Mouse (Mus musculus): Measurements from ENCODE around the gene Olfr1181. TPM values are rescaled to one million over a fixed set of nuclear protein-coding genes. Genes with fewer than 3 reads are reported as not detected.
"Not testable (repeated sequence)": the region's sequence is repeated elsewhere in the genome, so short reads cannot be mapped to it uniquely, and the experiment has no call there.

Olfr1181 gene
- total RNA-seq (2014; fragmentation: Nextera tagmentation) (not detected in 2 replicates), total RNA-seq (2017) (not detected in 2 replicates)

- no peak for ATAC-seq (replicated peaks; ENCODE audit: low FRiP score, low TSS enrichment, poor library complexity, severe bottlenecking)
These were observed at the start of gene Olfr1181 for GRCm38 (mm10) chr2:88426071-88426470. Gene Olfr1181, minus strand, starts transcription at chr2:88426171.

- ATAC-seq (replicated peaks; ENCODE audit: low FRiP score, low TSS enrichment, poor library complexity, severe bottlenecking), result not testable (repeated sequence)
These were observed 28.6 kb upstream of the Olfr1181 start, which contains the start of gene Olfr1183 for GRCm38 (mm10) chr2:88454567-88454966. Gene Olfr1183, plus strand, starts transcription at chr2:88454867.

- no peak for ATAC-seq (replicated peaks; ENCODE audit: low FRiP score, low TSS enrichment, poor library complexity, severe bottlenecking)
These were observed 23.1 kb upstream of the Olfr1181 start, which contains the start of gene Gm13757 for GRCm38 (mm10) chr2:88449031-88449430. Gene Gm13757, minus strand, starts transcription at chr2:88449131.

GRCm38 (mm10) chr2:88419051-88419450 is 6.9 kb downstream of the Olfr1181 start, which contains the start of gene Olfr1180:
Gene Olfr1180, minus strand, starts transcription at chr2:88419151.
- ATAC-seq (replicated peaks; ENCODE audit: low FRiP score, low TSS enrichment, poor library complexity, severe bottlenecking), result no peak

GRCm38 (mm10) chr2:88406353-88406752 is 19.6 kb downstream of the Olfr1181 start, which contains the start of gene Olfr1179:
Gene Olfr1179, minus strand, starts transcription at chr2:88406453.
- no peak for ATAC-seq (replicated peaks; ENCODE audit: low FRiP score, low TSS enrichment, poor library complexity, severe bottlenecking)

GRCm38 (mm10) chr2:88386762-88387161 is 39.2 kb downstream of the Olfr1181 start, which contains the start of gene Olfr1178:
Gene Olfr1178, plus strand, starts transcription at chr2:88387062.
- no peak for ATAC-seq (replicated peaks; ENCODE audit: low FRiP score, low TSS enrichment, poor library complexity, severe bottlenecking)

Other genes with a start within 250 kb of the Olfr1181 start
- gene Olfr1168, start 244.3 kb downstream of the Olfr1181 start, total RNA-seq (2014; fragmentation: Nextera tagmentation), result not detected in 2 replicates
- gene Olfr1168, start 244.3 kb downstream of the Olfr1181 start, total RNA-seq (2017), result not detected in 2 replicates
- gene Olfr1170, start 197.8 kb downstream of the Olfr1181 start, total RNA-seq (2014; fragmentation: Nextera tagmentation), result not detected in 2 replicates
- gene Olfr1170, start 197.8 kb downstream of the Olfr1181 start, total RNA-seq (2017), result not detected in 2 replicates
- not detected in 2 replicates for gene Olfr1173, start 146.3 kb downstream of the Olfr1181 start, total RNA-seq (2014; fragmentation: Nextera tagmentation)
- 0.28 TPM in 1 of 2 replicates, not detected in the other for gene Olfr1173, start 146.3 kb downstream of the Olfr1181 start, total RNA-seq (2017)
- not detected in 2 replicates for gene Olfr1174-ps, start 111.0 kb downstream of the Olfr1181 start, total RNA-seq (2014; fragmentation: Nextera tagmentation)
- gene Olfr1174-ps, start 111.0 kb downstream of the Olfr1181 start, total RNA-seq (2017), result not detected in 2 replicates
- gene Olfr1175-ps, start 99.0 kb downstream of the Olfr1181 start, total RNA-seq (2014; fragmentation: Nextera tagmentation), result not detected in 2 replicates
- not detected in 2 replicates for gene Olfr1175-ps, start 99.0 kb downstream of the Olfr1181 start, total RNA-seq (2017)
- not detected in 2 replicates for gene Olfr1176, start 89.5 kb downstream of the Olfr1181 start, total RNA-seq (2014; fragmentation: Nextera tagmentation)
- not detected in 2 replicates for gene Olfr1176, start 89.5 kb downstream of the Olfr1181 start, total RNA-seq (2017)
- not detected in 2 replicates for gene Olfr1177-ps, start 79.7 kb downstream of the Olfr1181 start, total RNA-seq (2014; fragmentation: Nextera tagmentation)
- not detected in 2 replicates for gene Olfr1177-ps, start 79.7 kb downstream of the Olfr1181 start, total RNA-seq (2017)
- not detected in 2 replicates for gene Olfr1178, start 39.1 kb downstream of the Olfr1181 start, total RNA-seq (2014; fragmentation: Nextera tagmentation)
- gene Olfr1178, start 39.1 kb downstream of the Olfr1181 start, total RNA-seq (2017), result not detected in 2 replicates
- gene Olfr1179, start 19.7 kb downstream of the Olfr1181 start, total RNA-seq (2014; fragmentation: Nextera tagmentation), result not detected in 2 replicates
- gene Olfr1179, start 19.7 kb downstream of the Olfr1181 start, total RNA-seq (2017), result not detected in 2 replicates
- gene Olfr1180, start 7.0 kb downstream of the Olfr1181 start, total RNA-seq (2014; fragmentation: Nextera tagmentation), result not detected in 2 replicates
- gene Olfr1180, start 7.0 kb downstream of the Olfr1181 start, total RNA-seq (2017), result not detected in 2 replicates
- not detected in 2 replicates for gene Gm13757, start 23.0 kb upstream of the Olfr1181 start, total RNA-seq (2014; fragmentation: Nextera tagmentation)
- not detected in 2 replicates for gene Gm13757, start 23.0 kb upstream of the Olfr1181 start, total RNA-seq (2017)
- gene Olfr1183, start 28.7 kb upstream of the Olfr1181 start, total RNA-seq (2014; fragmentation: Nextera tagmentation), result not detected in 2 replicates
- gene Olfr1183, start 28.7 kb upstream of the Olfr1181 start, total RNA-seq (2017), result not detected in 2 replicates
- not detected in 2 replicates for gene Olfr1184, start 57.4 kb upstream of the Olfr1181 start, total RNA-seq (2014; fragmentation: Nextera tagmentation)
- gene Olfr1184, start 57.4 kb upstream of the Olfr1181 start, total RNA-seq (2017), result not detected in 2 replicates
- gene Olfr1185-ps1, start 67.1 kb upstream of the Olfr1181 start, total RNA-seq (2014; fragmentation: Nextera tagmentation), result not detected in 2 replicates
- gene Olfr1185-ps1, start 67.1 kb upstream of the Olfr1181 start, total RNA-seq (2017), result not detected in 2 replicates
- not detected in 2 replicates for gene Olfr1186, start 92.4 kb upstream of the Olfr1181 start, total RNA-seq (2014; fragmentation: Nextera tagmentation)
- not detected in 2 replicates for gene Olfr1186, start 92.4 kb upstream of the Olfr1181 start, total RNA-seq (2017)
- not detected in 2 replicates for gene Olfr1188, start 130.8 kb upstream of the Olfr1181 start, total RNA-seq (2014; fragmentation: Nextera tagmentation)
- not detected in 2 replicates for gene Olfr1188, start 130.8 kb upstream of the Olfr1181 start, total RNA-seq (2017)
- gene Olfr1189, start 160.3 kb upstream of the Olfr1181 start, total RNA-seq (2014; fragmentation: Nextera tagmentation), result not detected in 2 replicates
- gene Olfr1189, start 160.3 kb upstream of the Olfr1181 start, total RNA-seq (2017), result not detected in 2 replicates
- not detected in 2 replicates for gene Olfr1191-ps1, start 214.4 kb upstream of the Olfr1181 start, total RNA-seq (2014; fragmentation: Nextera tagmentation)
- gene Olfr1191-ps1, start 214.4 kb upstream of the Olfr1181 start, total RNA-seq (2017), result not detected in 2 replicates
- not detected in 2 replicates for gene Olfr1192-ps1, start 222.3 kb upstream of the Olfr1181 start, total RNA-seq (2014; fragmentation: Nextera tagmentation)
- gene Olfr1192-ps1, start 222.3 kb upstream of the Olfr1181 start, total RNA-seq (2017), result not detected in 2 replicates
- not detected in 2 replicates for gene Olfr1193, start 249.5 kb upstream of the Olfr1181 start, total RNA-seq (2014; fragmentation: Nextera tagmentation)
- gene Olfr1193, start 249.5 kb upstream of the Olfr1181 start, total RNA-seq (2017), result not detected in 2 replicates